Mouse (Mus musculus) liver, postnatal 0 days (tissue): ENCODE data around the gene Sox10. TPM values are rescaled to one million over a fixed set of nuclear protein-coding genes. Genes with fewer than 3 reads are reported as not detected.

ENCODE experiments used
- ATAC-seq: fragments of 200-750 bp; cut with Nextera tagmentation; 2 replicates; pipeline ENCODE4 v1.8.0; 2017; ENCODE audit warnings: mild to moderate bottlenecking, moderate library complexity
- DNase-seq: peaks from one replicate; pipeline ENCODE4 v3.0.0-alpha.2; 2016
- H3K27ac ChIP-seq: fragments of 300-500 bp; sonication (generic); 2 replicates; pipeline ENCODE4 v1.5.1; 2014; ENCODE audit warnings: antibody characterized with exemption, moderate library complexity, mild to moderate bottlenecking, low read depth
- H3K27me3 ChIP-seq: fragments of 300-500 bp; sonication (generic); 2 replicates; pipeline ENCODE4 v1.6.1; 2014; ENCODE audit warnings: low read length, control low read depth, mixed read lengths; ENCODE audit not compliant: insufficient read depth
- H3K36me3 ChIP-seq: fragments of 300-500 bp; sonication (generic); replicated peaks from 2 replicates; pipeline ENCODE4 v1.6.1; 2014; ENCODE audit warnings: mild to moderate bottlenecking, control low read depth, low read length, moderate library complexity, mixed read lengths; ENCODE audit not compliant: insufficient read depth
- H3K4me1 ChIP-seq: fragments of 300-500 bp; sonication (generic); 2 replicates; pipeline ENCODE4 v1.6.1; 2014; ENCODE audit warnings: antibody characterized with exemption, mild to moderate bottlenecking, control low read depth; ENCODE audit not compliant: insufficient read depth
- H3K4me2 ChIP-seq: fragments of 300-500 bp; sonication (generic); 2 replicates; pipeline ENCODE4 v1.6.1; 2014; ENCODE audit warnings: low read depth, mild to moderate bottlenecking, low read length, moderate library complexity, mixed read lengths
- H3K4me3 ChIP-seq: fragments of 300-500 bp; sonication (generic); 2 replicates; pipeline ENCODE4 v1.5.1; 2014; ENCODE audit warnings: low read depth, low read length
- H3K9ac ChIP-seq: fragments of 300-500 bp; sonication (generic); replicated peaks from 2 replicates; pipeline ENCODE4 v1.6.1; 2014; ENCODE audit warnings: mild to moderate bottlenecking, moderate library complexity
- H3K9me3 ChIP-seq: fragments of 300-500 bp; sonication (generic); 2 replicates; pipeline ENCODE4 v1.6.1; 2016; ENCODE audit warnings: mild to moderate bottlenecking, control low read depth, low read length, mixed read lengths
- CTCF ChIP-seq: sonication (generic); IDR thresholded peaks from 2 replicates; pipeline ENCODE4 v1.5.1; 2016; ENCODE audit warnings: antibody characterized with exemption, low read depth
- EP300 ChIP-seq: IDR thresholded peaks from 2 replicates; pipeline ENCODE4 v1.6.1; 2016; ENCODE audit warnings: antibody characterized with exemption, low read depth, mild to moderate bottlenecking
- WGBS: fragments of 180-500 bp; shearing (Covaris S2); extraction: QIAGEN DNeasy Blood & Tissue Kit; methylation state at CpG from one replicate; pipeline ENCODE4 v1.1.7; 2014; ENCODE audit not compliant: insufficient replicate concordance; 5-methylcytosine and 5-hydroxymethylcytosine counted together
- polyA plus RNA-seq: library from polyadenylated mRNA; unstranded; fragments of >200 nt; fragmentation: Nextera tagmentation; extraction: Ambion mirVana; gene quantifications from 2 replicates; pipeline ENCODE4 v1.2.1, GENCODE M21; 2015

Sox10 gene
- polyA plus RNA-seq, 1 experiment from 2014 or later: 0.07 TPM

DNA sequence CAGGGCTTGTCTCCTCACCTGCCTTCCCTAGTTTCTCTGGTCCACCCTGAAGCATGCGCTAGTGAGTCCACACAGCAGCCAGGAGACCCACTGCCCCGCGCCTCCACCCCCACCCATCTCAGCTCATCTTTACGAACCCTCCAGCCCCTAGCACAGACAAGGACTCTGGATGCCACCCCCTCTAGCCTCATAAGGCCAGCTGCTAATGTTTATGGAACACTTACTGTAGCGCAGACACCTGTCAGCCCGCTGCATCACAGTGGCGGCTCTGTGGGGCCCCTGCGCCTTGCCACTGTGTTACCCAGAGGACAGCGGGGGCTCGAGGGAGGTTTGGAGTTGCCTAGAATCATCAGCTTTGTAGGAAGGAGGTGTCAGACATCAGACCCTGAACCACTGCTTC, 37.5 kb upstream of the Sox10 start:
- H3K4me2 ChIP-seq: no peak overlapping the region
- WGBS: 43% methylated on average over 10 of the region's 10 CpGs
- no peak for TF ChIP-seq EP300
- TF ChIP-seq CTCF: no peak
- no peaks in the 10 kb centered on the region for H3K4me1 ChIP-seq
- H3K4me3 ChIP-seq: no peak overlapping the region
- no peak for DNase-seq
- no peak overlapping the region for H3K9ac ChIP-seq
- no peak overlapping the region for H3K27ac ChIP-seq
- ATAC-seq: no peak
- no peaks in the 10 kb centered on the region for H3K9me3 ChIP-seq
- H3K27me3 ChIP-seq: no peaks in the 10 kb centered on the region; the same call in 1 of the 2 replicates
- H3K36me3 ChIP-seq: no peaks in the 10 kb centered on the region

- Histone ChIP-seq H3K9me3 (no peaks in the 10 kb centered on the region), H3K4me3 (no peak overlapping the region), H3K27me3 (no peaks in the 10 kb centered on the region; the same call in 1 of the 2 replicates), H3K36me3 (no peaks in the 10 kb centered on the region), H3K27ac (no peak overlapping the region), H3K4me1 (no peaks in the 10 kb centered on the region), H3K4me2 (no peak overlapping the region), H3K9ac (no peak overlapping the region)
- WGBS: 39% methylated on average over 13 of the region's 13 CpGs
- no peak for TF ChIP-seq CTCF
- TF ChIP-seq EP300: no peak
- no peak for ATAC-seq
- no peak for DNase-seq
Measured at GRCm38 (mm10) chr15:79201491-79202150, 36.6 kb upstream of the Sox10 start.

GRCm38 (mm10) chr15:79199390-79199976, 34.4 kb upstream of the Sox10 start:
- 86% methylated on average over 12 of the region's 12 CpGs for WGBS
- Histone ChIP-seq H3K4me2 (no peak overlapping the region), H3K27me3 (no peaks in the 10 kb centered on the region; the same call in 1 of the 2 replicates)

DNA sequence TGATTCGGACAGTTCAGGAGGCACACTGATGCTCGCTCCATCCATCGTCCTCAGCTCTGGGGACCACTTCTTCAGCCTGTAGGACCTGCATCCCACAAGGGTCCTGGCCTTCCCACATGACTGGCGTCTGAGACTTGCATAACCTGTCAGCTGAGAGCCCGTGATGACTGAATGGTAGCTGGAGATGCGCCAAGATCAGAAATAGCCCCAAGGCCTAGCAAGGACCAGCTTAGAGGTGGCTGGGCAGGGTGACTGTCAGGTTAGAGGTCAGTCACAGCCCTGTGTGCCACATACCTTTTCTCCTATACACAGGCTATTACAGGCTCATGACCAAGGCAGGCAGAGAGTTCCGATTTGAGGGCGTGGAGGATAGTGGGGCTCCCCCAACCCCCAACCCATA, 30.5 kb upstream of the Sox10 start:
- Histone ChIP-seq H3K9ac (no peak overlapping the region), H3K27me3 (no peaks in the 10 kb centered on the region), H3K9me3 (no peaks in the 10 kb centered on the region), H3K4me1 (peaks cover 13% of the 10 kb centered on the region; the same call in 1 of the 2 replicates), H3K27ac (no peak overlapping the region), H3K4me2 (no peak overlapping the region), H3K4me3 (no peak overlapping the region), H3K36me3 (no peaks in the 10 kb centered on the region)
- no peak for TF ChIP-seq CTCF
- no peak for TF ChIP-seq EP300
- DNase-seq (peak; percentile 44), ATAC-seq (peak; percentile 61)
- WGBS: 61% methylated on average over 8 of the region's 8 CpGs

More at GRCm38 (mm10) chr15:79199390-79199976, 34.4 kb upstream of the Sox10 start:
- no peak for ATAC-seq
- Histone ChIP-seq H3K9me3 (no peaks in the 10 kb centered on the region), H3K9ac (no peak overlapping the region), H3K4me1 (peaks cover 7% of the 10 kb centered on the region; the same call in 1 of the 2 replicates), H3K4me3 (no peak overlapping the region), H3K27ac (no peak overlapping the region), H3K36me3 (no peaks in the 10 kb centered on the region)
- no peak for TF ChIP-seq CTCF
- TF ChIP-seq EP300: no peak
- DNase-seq: no peak

- H3K9ac ChIP-seq: no peak overlapping the region
- WGBS: 69% methylated on average over 2 of the region's 2 CpGs
- no peak overlapping the region for H3K27ac ChIP-seq
- TF ChIP-seq CTCF: no peak
- no peak overlapping the region for H3K4me3 ChIP-seq
- no peak for DNase-seq
- H3K4me2 ChIP-seq: no peak overlapping the region
- no peaks in the 10 kb centered on the region for H3K27me3 ChIP-seq
- peaks cover 13% of the 10 kb centered on the region; the same call in 1 of the 2 replicates for H3K4me1 ChIP-seq
- no peaks in the 10 kb centered on the region for H3K9me3 ChIP-seq
- no peaks in the 10 kb centered on the region for H3K36me3 ChIP-seq
- peak; percentile 35; the same call in 1 of the 2 replicates for ATAC-seq
Measured at GRCm38 (mm10) chr15:79194946-79195345, 29.9 kb upstream of the Sox10 start.

DNA sequence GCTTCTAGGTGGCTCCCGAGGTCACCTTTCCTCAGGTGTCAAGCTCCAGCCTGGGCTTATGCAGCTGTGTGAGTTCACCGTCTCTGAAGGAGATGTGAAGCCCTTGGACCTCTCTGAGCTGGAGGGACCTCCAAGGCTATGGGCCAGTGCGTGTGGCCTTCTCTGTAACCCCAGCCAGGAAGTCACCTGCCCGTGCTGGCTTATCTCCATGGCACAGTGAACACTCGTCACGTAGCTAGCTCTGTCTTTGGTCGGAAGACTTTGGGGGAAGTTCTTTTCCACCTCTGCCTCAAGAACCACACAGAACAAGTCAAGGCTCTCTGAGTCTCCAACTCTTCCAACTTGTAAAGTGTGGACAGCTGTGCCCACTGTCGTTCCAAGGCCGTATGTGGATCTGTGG, 29.0 kb upstream of the Sox10 start:
- DNase-seq: no peak
- no peaks in the 10 kb centered on the region for H3K27me3 ChIP-seq
- no peaks in the 10 kb centered on the region for H3K9me3 ChIP-seq
- no peaks in the 10 kb centered on the region for H3K36me3 ChIP-seq
- TF ChIP-seq EP300: no peak
- TF ChIP-seq CTCF: no peak
- no peak overlapping the region for H3K4me3 ChIP-seq
- 42% methylated on average over 9 of the region's 9 CpGs for WGBS
- H3K27ac ChIP-seq: no peak overlapping the region
- no peak overlapping the region for H3K4me2 ChIP-seq
- H3K9ac ChIP-seq: no peak overlapping the region
- H3K4me1 ChIP-seq: peaks cover 13% of the 10 kb centered on the region; the same call in 1 of the 2 replicates
- no peak for ATAC-seq
